Mouse (Mus musculus) stomach, embryonic 16.5 days (tissue): ENCODE measurements around the gene Ssr4. TPM values are rescaled to one million over a fixed set of nuclear protein-coding genes. Genes with fewer than 3 reads are reported as not detected.

Experiments used
- ATAC-seq: fragments of 200-750 bp; cut with Nextera tagmentation; 2 replicates; pipeline ENCODE4 v1.8.0; 2017; ENCODE audit warnings: moderate number of reproducible peaks, moderate TSS enrichment; ENCODE audit not compliant: insufficient read depth, low FRiP score
- H3K27ac ChIP-seq: fragments of 300-500 bp; sonication (generic); 2 replicates; pipeline ENCODE4 v1.5.1; 2014; ENCODE audit warnings: low read length
- H3K27me3 ChIP-seq: fragments of 300-500 bp; sonication (generic); 2 replicates; pipeline ENCODE4 v1.6.1; 2014; ENCODE audit warnings: low read length, control low read depth, mixed read lengths; ENCODE audit not compliant: control insufficient read depth, insufficient read depth
- H3K36me3 ChIP-seq: fragments of 300-500 bp; sonication (generic); 2 replicates; pipeline ENCODE4 v1.6.1; 2014; ENCODE audit warnings: low read length; ENCODE audit not compliant: control insufficient read depth, insufficient read depth
- H3K4me1 ChIP-seq: fragments of 300-500 bp; sonication (generic); 2 replicates; pipeline ENCODE4 v1.6.1; 2014; ENCODE audit warnings: low read length, control low read depth, mixed read lengths; ENCODE audit not compliant: control insufficient read depth, insufficient read depth
- H3K4me2 ChIP-seq: fragments of 300-500 bp; sonication (generic); 2 replicates; pipeline ENCODE4 v1.6.1; 2014; ENCODE audit warnings: low read depth, low read length, mixed read lengths
- H3K4me3 ChIP-seq: fragments of 300-500 bp; sonication (generic); replicated peaks from 2 replicates; pipeline ENCODE4 v1.5.1; 2014; ENCODE audit warnings: mild to moderate bottlenecking, low read length
- H3K9ac ChIP-seq: fragments of 300-500 bp; sonication (generic); 2 replicates; pipeline ENCODE4 v1.6.1; 2014; ENCODE audit warnings: low read length
- H3K9me3 ChIP-seq: fragments of 300-500 bp; sonication (generic); replicated peaks from 2 replicates; pipeline ENCODE4 v1.6.1; 2016; ENCODE audit warnings: low read length, control low read depth; ENCODE audit not compliant: control insufficient read depth
- WGBS: fragments of 180-500 bp; shearing (Covaris S2); extraction: QIAGEN DNeasy Blood & Tissue Kit; methylation state at CpG from one replicate; pipeline ENCODE4 v1.1.7; 2014; 5-methylcytosine and 5-hydroxymethylcytosine counted together
- polyA plus RNA-seq: library from polyadenylated mRNA; unstranded; fragments of >200 nt; fragmentation: Nextera tagmentation; extraction: Ambion mirVana; gene quantifications from 2 replicates; pipeline ENCODE4 v1.2.1, GENCODE M21; 2015

Gene Ssr4
- polyA plus RNA-seq, 1 experiment from 2014 or later: 248 TPM

DNA sequence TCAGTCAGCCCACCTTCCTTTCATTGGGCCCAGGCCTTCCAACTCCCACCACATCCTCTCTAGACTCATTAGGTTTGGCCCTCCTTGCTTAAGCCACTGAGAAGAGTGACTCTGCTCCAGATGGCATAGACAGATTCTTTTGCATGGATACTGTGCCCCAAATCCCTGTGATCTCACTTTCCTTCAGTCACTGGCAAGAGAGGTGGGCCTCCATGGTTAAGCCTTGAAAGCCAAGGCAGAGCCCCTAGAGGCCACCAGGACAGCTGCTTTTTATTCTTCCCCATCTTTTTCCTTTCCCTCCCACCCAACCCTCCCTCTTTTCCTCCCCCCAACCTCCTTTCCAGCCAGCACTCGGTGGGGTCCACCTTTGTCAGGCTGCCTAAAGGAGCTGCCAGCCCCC lies 6.7 kb downstream of the Ssr4 start:
- peaks cover 3% of the 10 kb centered on the region; the same call in 1 of the 2 replicates for H3K4me1 ChIP-seq
- ATAC-seq: no peak
- no peak overlapping the region for H3K4me3 ChIP-seq
- H3K9me3 ChIP-seq: no peaks in the 10 kb centered on the region
- H3K9ac ChIP-seq: no peak overlapping the region
- H3K4me2 ChIP-seq: no peak overlapping the region
- H3K36me3 ChIP-seq: no peaks in the 10 kb centered on the region
- 38% methylated on average over 1 of the region's 1 CpGs for WGBS
- no peak overlapping the region for H3K27ac ChIP-seq
- H3K27me3 ChIP-seq: no peaks in the 10 kb centered on the region

DNA sequence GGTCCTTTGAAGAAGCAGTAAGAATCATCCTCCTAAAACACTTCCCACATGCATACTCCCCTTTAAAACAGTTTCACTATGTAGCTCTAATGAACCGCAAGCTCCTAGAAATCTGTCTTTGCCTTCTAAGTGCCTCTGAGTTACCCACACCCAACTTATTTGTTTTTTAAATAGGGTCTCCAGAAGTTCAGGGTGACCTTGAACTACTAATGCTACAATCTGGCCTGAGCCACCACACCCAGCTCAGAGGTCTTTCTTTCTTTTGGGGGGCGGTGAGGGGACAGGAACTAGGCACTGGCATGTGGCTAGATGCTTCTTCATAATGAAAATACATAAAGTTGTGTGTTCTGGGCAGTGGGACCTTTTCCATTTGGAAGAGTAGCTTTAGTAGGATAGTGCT lies 10.7 kb downstream of the Ssr4 start:
- no peaks in the 10 kb centered on the region for H3K9me3 ChIP-seq
- no peaks in the 10 kb centered on the region for H3K36me3 ChIP-seq
- no peak for ATAC-seq
- H3K4me1 ChIP-seq: no peaks in the 10 kb centered on the region
- H3K4me3 ChIP-seq: no peak overlapping the region
- WGBS: 76% methylated on average over 2 of the region's 2 CpGs
- H3K9ac ChIP-seq: no peak overlapping the region
- H3K27me3 ChIP-seq: no peaks in the 10 kb centered on the region
- no peak overlapping the region for H3K4me2 ChIP-seq
- no peak overlapping the region for H3K27ac ChIP-seq

- ATAC-seq: peak; percentile 76; the same call in 1 of the 2 replicates
- 38% methylated on average over 9 of the region's 9 CpGs for WGBS
- Histone ChIP-seq H3K9ac (no peak overlapping the region; the same call in 1 of the 2 replicates), H3K27me3 (no peaks in the 10 kb centered on the region), H3K4me3 (no peak overlapping the region), H3K4me2 (no peak overlapping the region), H3K4me1 (no peaks in the 10 kb centered on the region), H3K9me3 (no peaks in the 10 kb centered on the region), H3K27ac (no peak overlapping the region), H3K36me3 (no peaks in the 10 kb centered on the region)
Measured at GRCm38 (mm10) chrX:73798502-73798901, 11.7 kb downstream of the Ssr4 start.

DNA sequence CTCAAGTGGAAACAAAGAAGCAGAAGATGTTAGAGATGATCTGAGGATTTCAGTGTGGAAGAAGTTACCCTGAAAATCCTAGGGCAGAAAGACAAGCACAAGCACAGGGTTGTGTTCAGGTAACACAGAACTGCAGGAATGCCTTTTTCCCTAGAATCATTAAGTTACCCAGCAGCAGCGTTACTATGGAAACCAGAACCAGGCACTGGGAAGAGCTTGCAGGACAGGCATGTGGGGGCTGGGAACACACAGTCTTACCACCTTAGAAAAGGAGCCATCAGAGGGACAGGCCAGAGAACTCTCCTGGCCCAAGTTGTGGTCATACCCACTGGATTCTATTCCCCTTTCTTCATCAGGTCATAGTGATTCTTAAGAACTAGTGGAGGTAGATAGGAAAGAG lies 19.0 kb downstream of the Ssr4 start:
- Histone ChIP-seq H3K36me3 (no peaks in the 10 kb centered on the region), H3K4me3 (no peak overlapping the region), H3K27me3 (no peaks in the 10 kb centered on the region), H3K9me3 (no peaks in the 10 kb centered on the region), H3K4me1 (no peaks in the 10 kb centered on the region), H3K27ac (no peak overlapping the region), H3K4me2 (no peak overlapping the region), H3K9ac (no peak overlapping the region)
- no peak for ATAC-seq
- 33% methylated on average over 1 of the region's 1 CpGs for WGBS

DNA sequence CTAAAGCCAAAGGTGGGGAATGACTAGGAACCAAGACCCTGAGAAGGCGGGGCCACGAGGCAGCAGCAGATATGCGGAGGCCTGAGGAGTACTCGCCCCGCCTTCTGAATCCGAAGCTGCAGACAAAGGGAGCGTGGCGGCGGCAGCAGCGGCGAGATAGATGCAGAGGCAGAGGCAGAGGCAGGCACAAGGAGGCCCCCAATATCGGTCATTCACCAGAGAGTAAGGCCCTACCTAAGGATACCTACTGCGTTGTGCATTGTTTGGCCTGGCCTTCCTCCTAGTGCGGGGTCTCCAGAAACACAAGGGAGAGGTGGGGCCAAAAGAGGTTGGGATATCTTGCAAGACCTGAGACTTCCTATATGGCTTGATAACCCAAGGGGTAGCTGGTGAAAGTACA lies 28.2 kb downstream of the Ssr4 start:
- no peaks in the 10 kb centered on the region for H3K27me3 ChIP-seq
- H3K9me3 ChIP-seq: no peaks in the 10 kb centered on the region
- H3K27ac ChIP-seq: no peak overlapping the region
- peak overlapping the region; percentile 31 for H3K4me3 ChIP-seq
- no peak for ATAC-seq
- no peaks in the 10 kb centered on the region for H3K36me3 ChIP-seq
- H3K4me1 ChIP-seq: no peaks in the 10 kb centered on the region
- peak overlapping the region; percentile 41 for H3K4me2 ChIP-seq
- peak overlapping the region; percentile 58; the same call in 1 of the 2 replicates for H3K9ac ChIP-seq
- 10% methylated on average over 14 of the region's 14 CpGs for WGBS

GRCm38 (mm10) chrX:73816596-73817314 lies 29.9 kb downstream of the Ssr4 start:
- no peaks in the 10 kb centered on the region for H3K27me3 ChIP-seq
- no peak overlapping the region for H3K9ac ChIP-seq
- H3K27ac ChIP-seq: no peak overlapping the region
- no peak overlapping the region for H3K4me2 ChIP-seq
- WGBS: 53% methylated on average over 3 of the region's 3 CpGs
- no peaks in the 10 kb centered on the region for H3K9me3 ChIP-seq
- ATAC-seq: no peak
- H3K36me3 ChIP-seq: no peaks in the 10 kb centered on the region
- no peak overlapping the region for H3K4me3 ChIP-seq
- no peaks in the 10 kb centered on the region for H3K4me1 ChIP-seq

DNA sequence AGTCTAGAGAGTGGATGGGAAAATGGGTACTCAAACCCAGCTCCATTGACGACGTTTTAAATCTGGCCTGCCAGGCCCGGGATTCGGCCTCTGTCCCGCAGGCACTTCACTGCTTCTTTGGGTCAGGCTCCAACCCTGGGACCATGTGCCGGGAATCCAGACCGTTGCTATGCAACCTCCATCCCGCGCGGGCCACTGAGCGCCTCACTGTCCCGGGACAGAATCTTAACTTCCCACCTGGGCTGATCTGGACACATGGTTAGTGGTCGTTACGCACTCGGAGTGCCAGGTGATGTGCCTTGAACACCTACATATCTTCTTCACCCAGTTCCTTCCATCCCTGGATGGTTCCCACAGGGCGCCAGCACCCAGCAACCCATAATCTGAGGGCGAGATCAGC lies 36.9 kb downstream of the Ssr4 start:
- Histone ChIP-seq H3K27me3 (peaks cover 15% of the 10 kb centered on the region; the same call in 1 of the 2 replicates), H3K27ac (no peak overlapping the region), H3K36me3 (no peaks in the 10 kb centered on the region), H3K4me3 (peak overlapping the region; percentile 61), H3K9ac (peak overlapping the region; percentile 81; the same call in 1 of the 2 replicates), H3K9me3 (no peaks in the 10 kb centered on the region), H3K4me1 (no peaks in the 10 kb centered on the region), H3K4me2 (peak overlapping the region; percentile 63)
- no peak; the same call in 1 of the 2 replicates for ATAC-seq
- WGBS: 13% methylated on average over 17 of the region's 17 CpGs

GRCm38 (mm10) chrX:73824185-73825151 lies 37.6 kb downstream of the Ssr4 start, which contains the start of gene Pdzd4:
Gene Pdzd4, minus strand, starts transcription at chrX:73824969.
- Histone ChIP-seq H3K36me3 (no peaks in the 10 kb centered on the region), H3K4me1 (no peaks in the 10 kb centered on the region), H3K4me2 (peak within 1 kb of the TSS; percentile 63), H3K27me3 (peaks cover 15% of the 10 kb centered on the region; the same call in 1 of the 2 replicates), H3K9ac (peak within 1 kb of the TSS; percentile 81), H3K4me3 (peak within 1 kb of the TSS; percentile 61), H3K27ac (no peak within 1 kb of the TSS), H3K9me3 (no peaks in the 10 kb centered on the region)
- 14% methylated on average over 54 of the region's 84 CpGs for WGBS
- peak; percentile 82 for ATAC-seq

- H3K36me3 ChIP-seq: no peaks in the 10 kb centered on the region
- no peak overlapping the region for H3K27ac ChIP-seq
- no peaks in the 10 kb centered on the region for H3K9me3 ChIP-seq
- no peak overlapping the region for H3K4me2 ChIP-seq
- no peak overlapping the region for H3K9ac ChIP-seq
- no peak for ATAC-seq
- no peaks in the 10 kb centered on the region for H3K27me3 ChIP-seq
- no peaks in the 10 kb centered on the region for H3K4me1 ChIP-seq
- no peak overlapping the region for H3K4me3 ChIP-seq
- 87% methylated on average over 1 of the region's 1 CpGs for WGBS
Measured at GRCm38 (mm10) chrX:73835731-73836130, 48.9 kb downstream of the Ssr4 start.
